Mouse (Mus musculus) heart, adult 2 months (tissue): ENCODE measurements around the gene Slc6a6.

Source experiments
- CTCF ChIP-seq: fragments of 200-600 bp; IDR thresholded peaks from 2 replicates; pipeline ENCODE4 v1.8.1; 2022; ENCODE audit warnings: antibody characterized with exemption, mild to moderate bottlenecking, moderate library complexity
- POLR2A ChIP-seq: fragments of 200-500 bp; IDR thresholded peaks from 2 replicates; pipeline ENCODE4 v1.6.1; 2011; ENCODE audit warnings: mild to moderate bottlenecking, low read depth, low read length, control low read depth; ENCODE audit not compliant: insufficient read depth

DNA sequence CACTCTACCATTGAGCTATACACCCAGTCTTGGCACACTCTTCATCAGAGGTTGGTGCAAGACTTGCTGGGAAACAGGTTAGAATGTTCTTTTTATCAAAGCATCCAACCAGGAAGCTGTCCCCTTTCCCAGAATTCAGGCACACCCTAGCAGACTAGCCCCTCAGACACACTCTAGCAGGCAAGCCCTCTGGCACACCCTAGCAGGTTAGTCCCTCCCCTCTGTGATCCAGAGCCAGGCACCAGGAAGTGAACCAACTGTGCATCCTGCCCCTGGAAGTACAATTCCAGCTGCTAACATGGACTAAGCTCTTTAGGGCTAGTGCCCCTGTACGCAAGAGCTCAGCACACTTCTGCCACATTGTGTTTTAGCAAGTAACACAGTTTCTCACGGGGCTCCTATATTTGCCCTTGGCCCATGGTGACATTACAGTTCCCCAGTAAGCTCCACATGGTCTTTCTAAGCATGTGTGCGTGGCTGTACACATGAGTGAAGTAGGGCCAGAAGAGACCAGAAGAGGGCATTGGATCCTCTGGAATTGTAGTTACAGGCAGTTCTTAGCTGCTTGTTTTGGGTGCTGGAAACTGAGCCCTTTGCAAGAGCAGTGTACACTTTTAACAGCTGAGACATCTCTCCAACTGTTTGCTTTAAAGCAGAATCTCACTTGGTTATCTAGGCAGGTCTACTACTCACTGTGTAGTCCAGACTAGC lies 17.7 kb upstream of the Slc6a6 start:
- TF ChIP-seq CTCF, result no peak
- TF ChIP-seq POLR2A, result no peak
